Mouse (Mus musculus): Measurements from ENCODE around the gene Ovol1.

GRCm38 (mm10) chr19:5606196-5606595 is 45.8 kb upstream of the Ovol1 start:
- no peak for TF ChIP-seq CTCF (IDR thresholded peaks at IDR 0.05; ENCODE audit: control insufficient read depth, insufficient read depth, insufficient replicate concordance, low read depth, low read length)
- TF ChIP-seq POLR2A (IDR thresholded peaks at IDR 0.05; ENCODE audit: control insufficient read depth, low read depth, low read length) = no peak

Data from testis, adult 2 months (tissue).